Mouse (Mus musculus) liver, embryonic 18 days (tissue): ENCODE measurements around the gene Hyal2. TPM values are rescaled to one million over a fixed set of nuclear protein-coding genes. Genes with fewer than 3 reads are reported as not detected.

Experiments
- polyA plus RNA-seq: library from polyadenylated mRNA; depleted of rRNA; stranded (reverse); fragments of >200 nt; gene quantifications from 2 replicates; pipeline ENCODE4 v1.2.3, GENCODE M21; 2012; rRNA removed

Hyal2 gene
- polyA plus RNA-seq = 37.6 and 38.7 TPM in 2 replicates

GRCm38 (mm10) chr9:107567702-107568319, at the start of gene Hyal2:
Gene Hyal2, plus strand, starts transcription at chr9:107567945.

GRCm38 (mm10) chr9:107533791-107534407, 33.8 kb upstream of the Hyal2 start, which contains the start of gene Tmem115:
Gene Tmem115, plus strand, starts transcription at chr9:107533945.

GRCm38 (mm10) chr9:107541474-107542351, 26.0 kb upstream of the Hyal2 start, which contains the start of the genes Cyb561d2 and Nprl2:
Gene Cyb561d2, minus strand, starts transcription at chr9:107542193.
Gene Nprl2, plus strand, starts transcription at chr9:107542226.

GRCm38 (mm10) chr9:107547026-107547425, 20.7 kb upstream of the Hyal2 start, which contains the start of gene Zmynd10:
Gene Zmynd10, plus strand, starts transcription at chr9:107547298.

GRCm38 (mm10) chr9:107551117-107551889, 16.4 kb upstream of the Hyal2 start, which contains the start of gene Rassf1:
Gene Rassf1, plus strand, starts transcription at chr9:107551555.

GRCm38 (mm10) chr9:107563029-107563581, 4.6 kb upstream of the Hyal2 start, which contains the start of gene Tusc2:
Gene Tusc2, plus strand, starts transcription at chr9:107563255.

GRCm38 (mm10) chr9:107576357-107577107, 8.8 kb downstream of the Hyal2 start, which contains the start of gene Hyal1:
Gene Hyal1, plus strand, starts transcription at chr9:107576927.

GRCm38 (mm10) chr9:107578587-107578986, 10.8 kb downstream of the Hyal2 start, which contains the start of gene Naa80:
Gene Naa80, plus strand, starts transcription at chr9:107578887.

GRCm38 (mm10) chr9:107580501-107581317, 13.0 kb downstream of the Hyal2 start, which contains the start of gene Hyal3:
Gene Hyal3, plus strand, starts transcription at chr9:107580818.

GRCm38 (mm10) chr9:107586974-107587832, 19.5 kb downstream of the Hyal2 start, which contains the start of gene Ifrd2:
Gene Ifrd2, plus strand, starts transcription at chr9:107587642.

GRCm38 (mm10) chr9:107608741-107609432, 41.1 kb downstream of the Hyal2 start, which contains the start of gene Sema3b:
Gene Sema3b, minus strand, starts transcription at chr9:107609229.

Other genes starting within 250 kb of the Hyal2 start
- 4.6 and 6.8 TPM in 2 replicates for gene Hemk1, start 229.6 kb upstream of the Hyal2 start, polyA plus RNA-seq
- 0.15 and 0.17 TPM in 2 replicates for gene 6430571L13Rik, start 227.3 kb upstream of the Hyal2 start, polyA plus RNA-seq
- 0.03 and 0.04 TPM in 2 replicates for gene Cacna2d2, start 168.3 kb upstream of the Hyal2 start, polyA plus RNA-seq
- 10.7 and 10.8 TPM in 2 replicates for gene Tmem115, start 34.0 kb upstream of the Hyal2 start, polyA plus RNA-seq
- gene Cyb561d2, start 25.8 kb upstream of the Hyal2 start, polyA plus RNA-seq = 12.1 and 12.2 TPM in 2 replicates
- gene Nprl2, start 25.7 kb upstream of the Hyal2 start, polyA plus RNA-seq = 12.5 and 13.9 TPM in 2 replicates
- gene Zmynd10, start 20.6 kb upstream of the Hyal2 start, polyA plus RNA-seq = 2.0 and 4.2 TPM in 2 replicates
- 16.5 and 18.0 TPM in 2 replicates for gene Rassf1, start 16.4 kb upstream of the Hyal2 start, polyA plus RNA-seq
- 18.8 and 19.4 TPM in 2 replicates for gene Tusc2, start 4.7 kb upstream of the Hyal2 start, polyA plus RNA-seq
- 2.0 and 2.7 TPM in 2 replicates for gene Hyal1, start 9.0 kb downstream of the Hyal2 start, polyA plus RNA-seq
- gene Naa80, start 10.9 kb downstream of the Hyal2 start, polyA plus RNA-seq = 14.5 and 16.0 TPM in 2 replicates
- 0.55 and 0.59 TPM in 2 replicates for gene Hyal3, start 12.9 kb downstream of the Hyal2 start, polyA plus RNA-seq
- 80.9 and 85.5 TPM in 2 replicates for gene Ifrd2, start 19.7 kb downstream of the Hyal2 start, polyA plus RNA-seq
- 0.89 and 2.0 TPM in 2 replicates for gene Sema3b, start 41.3 kb downstream of the Hyal2 start, polyA plus RNA-seq
- gene Gnai2, start 67.4 kb downstream of the Hyal2 start, polyA plus RNA-seq = 135 and 153 TPM in 2 replicates
- gene Slc38a3, start 101.6 kb downstream of the Hyal2 start, polyA plus RNA-seq = 291 and 302 TPM in 2 replicates
- 0.65 and 0.76 TPM in 2 replicates for gene Gnat1, start 111.8 kb downstream of the Hyal2 start, polyA plus RNA-seq
- gene Sema3f, start 142.5 kb downstream of the Hyal2 start, polyA plus RNA-seq = 3.5 and 4.9 TPM in 2 replicates
- gene Rbm5, start 203.1 kb downstream of the Hyal2 start, polyA plus RNA-seq = 33.4 and 38.1 TPM in 2 replicates